Mouse (Mus musculus) stomach, postnatal 0 days (tissue): ENCODE results near the gene Mast4.

Experiments
- CTCF ChIP-seq: IDR thresholded peaks from 2 replicates; pipeline ENCODE4 v1.5.1; 2016; ENCODE audit warnings: antibody characterized with exemption, low read depth, mild to moderate bottlenecking, moderate library complexity
- EP300 ChIP-seq: optimal IDR thresholded peaks from 2 replicates; pipeline ENCODE3; 2016; ENCODE audit warnings: antibody characterized with exemption

DNA sequence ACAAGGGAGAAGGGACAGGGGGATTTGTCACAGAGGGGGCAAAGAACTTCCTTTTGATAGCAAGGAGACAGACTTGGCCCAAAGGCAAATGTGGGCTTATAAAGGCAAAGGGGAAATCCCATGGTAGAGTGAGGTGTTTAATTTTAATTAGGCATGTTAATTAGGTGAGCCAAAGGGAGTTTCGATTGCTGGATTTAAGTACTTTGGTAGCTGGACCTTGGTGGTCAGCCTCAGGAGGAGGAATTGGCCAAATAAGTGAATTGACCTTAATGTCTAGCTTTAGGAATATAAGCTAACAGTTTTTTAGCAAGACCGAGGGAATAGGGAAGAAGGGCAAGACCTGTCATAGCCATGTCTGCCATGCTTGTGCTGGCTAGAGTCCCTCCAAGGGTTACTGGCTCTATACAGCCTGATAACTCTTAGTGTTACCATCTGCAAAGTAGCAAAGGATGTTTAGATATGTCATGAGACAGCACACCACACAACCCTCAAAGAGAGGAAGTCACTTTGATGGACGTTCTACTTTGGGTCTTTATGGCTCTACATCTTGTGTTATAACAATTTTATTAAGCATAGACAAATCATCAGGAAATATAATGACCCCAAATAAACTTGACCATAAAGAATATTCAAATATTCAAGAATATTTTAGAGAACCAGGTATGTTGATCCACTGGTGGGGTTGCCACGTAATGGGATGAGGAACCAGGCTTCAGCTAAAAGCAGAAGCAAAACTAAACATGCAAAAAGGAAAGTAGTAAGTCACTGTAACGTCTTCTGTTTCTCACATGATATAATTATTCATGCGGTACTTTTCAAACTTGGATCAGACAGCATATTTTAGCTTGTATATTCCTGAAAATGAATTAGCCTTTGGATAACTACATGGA, 644.9 kb downstream of the Mast4 start:
- no peak for TF ChIP-seq EP300
- TF ChIP-seq CTCF = no peak
